Mouse (Mus musculus) lung, postnatal 0 days (tissue): ENCODE measurements at regions not wholly inside any gene's neighbourhood (a gene's known extent, or its start where the extent isn't known, plus 50 kb on each side); places are given as distances from the start of the nearest gene placed in this dataset.

ENCODE experiments used
- CTCF ChIP-seq: IDR thresholded peaks from 2 replicates; pipeline ENCODE4 v1.5.1; 2016; ENCODE audit warnings: antibody characterized with exemption, mild to moderate bottlenecking
- EP300 ChIP-seq: IDR thresholded peaks from 2 replicates; pipeline ENCODE4 v1.6.1; 2016; ENCODE audit warnings: antibody characterized with exemption, mild to moderate bottlenecking, control low read depth

DNA sequence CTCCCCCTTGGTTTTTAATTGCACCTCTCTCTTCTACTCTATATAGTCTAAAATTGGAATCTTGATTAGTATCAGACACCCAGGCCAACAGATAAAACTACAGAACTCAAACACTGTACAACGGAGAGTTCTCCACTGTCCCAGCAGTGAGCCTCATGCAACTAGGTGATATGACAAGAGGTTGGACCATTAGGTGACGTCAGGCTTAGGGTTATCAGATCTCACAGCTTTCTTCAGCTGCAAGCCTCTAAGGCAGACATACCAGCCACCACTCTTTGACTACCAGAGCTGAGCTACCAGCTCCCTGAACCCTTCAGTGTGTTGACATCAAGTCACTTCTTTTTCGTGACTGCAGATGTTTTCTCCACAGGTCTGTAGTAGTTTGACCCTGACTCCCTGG is 141.8 kb upstream of the Tank start:
- TF ChIP-seq EP300 = no peak
- TF ChIP-seq CTCF = no peak
